Mouse (Mus musculus) MEL (cell line): Measurements from ENCODE around the gene Gimap9. TPM values are rescaled to one million over a fixed set of nuclear protein-coding genes. Genes with fewer than 3 reads are reported as not detected.
"Not testable (repeated sequence)": the region's sequence is repeated elsewhere in the genome, so short reads cannot be mapped to it uniquely, and the experiment has no call there.

Experiments used
- DNase-seq: peaks from one replicate; pipeline ENCODE4 v3.0.0; 2011; ENCODE audit warnings: low read depth, low spot score
- H3K27ac ChIP-seq: 2 replicates; pipeline ENCODE4 v1.5.1; 2012; ENCODE audit warnings: low read depth, mild to moderate bottlenecking, control low read depth, low read length, moderate library complexity; ENCODE audit not compliant: control insufficient read depth
- H3K27me3 ChIP-seq, 2 experiments: fragments of 150-350 bp in 1 of 2; sonication (generic) in 1 of 2; 2 replicates each; pipeline ENCODE4 v1.6.1; 2012; ENCODE audit warnings: low read length in 2 of 2, mild to moderate bottlenecking in 2 of 2, improper control_type of control experiment in 1 of 2, moderate library complexity in 1 of 2; ENCODE audit not compliant: insufficient read depth in 2 of 2, control insufficient read depth in 1 of 2
- H3K36me3 ChIP-seq, 2 experiments: 2 replicates each; pipeline ENCODE4 v1.6.1; 2012 to 2014; ENCODE audit warnings: low read length in 2 of 2, improper control_type of control experiment in 1 of 2, inconsistent platforms in 1 of 2, mild to moderate bottlenecking in 1 of 2; ENCODE audit not compliant: insufficient read depth in 2 of 2, control insufficient read depth in 1 of 2
- H3K4me1 ChIP-seq, 2 experiments: fragments of 150-350 bp in 1 of 2; sonication (generic) in 1 of 2; 2 replicates each; pipeline ENCODE4 v1.6.1; 2012; ENCODE audit warnings: low read length in 2 of 2, improper control_type of control experiment in 1 of 2, mild to moderate bottlenecking in 1 of 2; ENCODE audit not compliant: insufficient read depth in 2 of 2, control insufficient read depth in 1 of 2
- H3K4me3 ChIP-seq, 2 experiments: fragments of 150-350 bp in 1 of 2; sonication (generic) in 1 of 2; 2 replicates each; pipeline ENCODE4 v1.5.1; 2012; ENCODE audit warnings: low read depth in 2 of 2, low read length in 2 of 2, mild to moderate bottlenecking in 2 of 2, moderate library complexity in 2 of 2, control low read depth in 1 of 2, improper control_type of control experiment in 1 of 2; ENCODE audit not compliant: control insufficient read depth in 1 of 2, insufficient read depth in 1 of 2
- H3K79me2 ChIP-seq: 2 replicates; pipeline ENCODE4 v1.6.1; 2012; ENCODE audit warnings: mild to moderate bottlenecking, low read length, moderate library complexity; ENCODE audit not compliant: control insufficient read depth, poor library complexity, insufficient read depth
- H3K9ac ChIP-seq: 2 replicates; pipeline ENCODE4 v1.6.1; 2012; ENCODE audit warnings: low read depth, mild to moderate bottlenecking, control low read depth, low read length, moderate library complexity; ENCODE audit not compliant: control insufficient read depth, poor library complexity, severe bottlenecking
- H3K9me3 ChIP-seq: fragments of 150-350 bp; sonication (generic); replicated peaks from 2 replicates; pipeline ENCODE4 v1.6.1; 2012; ENCODE audit warnings: mild to moderate bottlenecking, low read length, improper control_type of control experiment, moderate library complexity; ENCODE audit not compliant: insufficient read depth
- BHLHE40 ChIP-seq: IDR thresholded peaks from 2 replicates; pipeline ENCODE4 v1.6.1; 2012; ENCODE audit warnings: low read depth, mild to moderate bottlenecking, inconsistent platforms, low read length, improper control_type of control experiment, borderline replicate concordance
- CTCF ChIP-seq, 3 experiments: IDR thresholded peaks in 2 of 3; conservative IDR thresholded peaks in 1 of 3; 2 replicates each; pipeline ENCODE4 v1.5.1; 2011 to 2012; ENCODE audit warnings: low read length in 3 of 3, low read depth in 2 of 3, mild to moderate bottlenecking in 2 of 3, improper control_type of control experiment in 1 of 3, inconsistent platforms in 1 of 3, mixed read lengths in 1 of 3, moderate library complexity in 1 of 3; ENCODE audit not compliant: control insufficient read depth in 1 of 3, insufficient read depth in 1 of 3, poor library complexity in 1 of 3, severe bottlenecking in 1 of 3
- E2F4 ChIP-seq: IDR thresholded peaks from 2 replicates; pipeline ENCODE4 v1.6.1; 2011; ENCODE audit warnings: low read depth, low read length, improper control_type of control experiment, borderline replicate concordance
- EP300 ChIP-seq, 2 experiments: IDR thresholded peaks; 2 replicates each; pipeline ENCODE4 v1.6.1; 2011; ENCODE audit warnings: improper control_type of control experiment in 2 of 2, low read length in 2 of 2, low read depth in 1 of 2, mild to moderate bottlenecking in 1 of 2
- ETS1 ChIP-seq: IDR thresholded peaks from 2 replicates; pipeline ENCODE4 v1.6.1; 2012; ENCODE audit warnings: low read depth, mild to moderate bottlenecking, inconsistent platforms, low read length, improper control_type of control experiment, moderate library complexity
- KAT2A ChIP-seq: conservative IDR thresholded peaks from 2 replicates; pipeline ENCODE4 v1.6.1; 2012; ENCODE audit warnings: low read depth, low read length, improper control_type of control experiment, inconsistent platforms
- MAX ChIP-seq: IDR thresholded peaks from 2 replicates; pipeline ENCODE4 v1.6.1; 2011; ENCODE audit warnings: low read length, improper control_type of control experiment
- MEF2A ChIP-seq: IDR thresholded peaks from 2 replicates; pipeline ENCODE4 v1.6.1; 2014; ENCODE audit warnings: low read depth, mild to moderate bottlenecking, inconsistent platforms, low read length, improper control_type of control experiment; ENCODE audit not compliant: poor library complexity, insufficient replicate concordance, severe bottlenecking; ENCODE audit errors: extremely low read depth
- MXI1 ChIP-seq: IDR thresholded peaks from 2 replicates; pipeline ENCODE4 v1.6.1; 2011; ENCODE audit warnings: mild to moderate bottlenecking, low read depth, low read length, improper control_type of control experiment
- MYC ChIP-seq: IDR thresholded peaks from 2 replicates; pipeline ENCODE4 v1.6.1; 2011; ENCODE audit warnings: low read depth, mild to moderate bottlenecking, low read length, improper control_type of control experiment, moderate library complexity
- NELFE ChIP-seq: IDR thresholded peaks from 2 replicates; pipeline ENCODE4 v1.6.1; 2011; ENCODE audit warnings: low read depth, low read length, improper control_type of control experiment
- NRF1 ChIP-seq: IDR thresholded peaks from 2 replicates; pipeline ENCODE4 v1.6.1; 2014; ENCODE audit warnings: low read depth, mild to moderate bottlenecking, inconsistent platforms, low read length, improper control_type of control experiment, moderate library complexity; ENCODE audit not compliant: poor library complexity, insufficient read depth, severe bottlenecking
- POLR2A ChIP-seq, 2 experiments: IDR thresholded peaks; 2 replicates each; pipeline ENCODE4 v1.6.1; 2011 to 2012; ENCODE audit warnings: low read length in 2 of 2, mild to moderate bottlenecking in 2 of 2, control low read depth in 1 of 2, improper control_type of control experiment in 1 of 2, low read depth in 1 of 2, moderate library complexity in 1 of 2; ENCODE audit not compliant: control insufficient read depth in 1 of 2, insufficient read depth in 1 of 2, poor library complexity in 1 of 2
- POLR2AphosphoS5 ChIP-seq: IDR thresholded peaks from 2 replicates; pipeline ENCODE4 v1.6.1; 2012; ENCODE audit warnings: low read depth, borderline replicate concordance, mild to moderate bottlenecking, inconsistent platforms, low read length, moderate library complexity, mixed read lengths
- RCOR1 ChIP-seq: IDR thresholded peaks from 2 replicates; pipeline ENCODE4 v1.6.1; 2012; ENCODE audit warnings: low read depth, mild to moderate bottlenecking, inconsistent platforms, low read length, improper control_type of control experiment
- TBP ChIP-seq: IDR thresholded peaks from 2 replicates; pipeline ENCODE4 v1.8.0; 2011; ENCODE audit warnings: low read depth, low read length, improper control_type of control experiment
- UBTF ChIP-seq: IDR thresholded peaks from 2 replicates; pipeline ENCODE4 v1.6.1; 2012; ENCODE audit warnings: low read depth, mild to moderate bottlenecking, inconsistent platforms, low read length, improper control_type of control experiment, moderate library complexity, borderline replicate concordance; ENCODE audit not compliant: insufficient read depth
- ZNF384 ChIP-seq: IDR thresholded peaks from 2 replicates; pipeline ENCODE4 v1.6.1; 2012; ENCODE audit warnings: low read depth, mild to moderate bottlenecking, inconsistent platforms, low read length, improper control_type of control experiment
- polyA plus RNA-seq, 2 experiments: library from polyadenylated mRNA; stranded (reverse) in 1 of 2; unstranded in 1 of 2; fragments of >175 nt in 1 of 2; fragments of >200 nt in 1 of 2; gene quantifications; 2 replicates each; pipeline versions ENCODE4 v1.2.1 to v1.2.4; 2012; ENCODE audit warnings: low replicate concordance in 2 of 2, low read depth in 1 of 2; ENCODE audit not compliant: insufficient read length in 2 of 2, insufficient read depth in 1 of 2, missing spikeins in 1 of 2
- total RNA-seq: library from RNA; depleted of rRNA; stranded (reverse); fragments of 300-350 nt; gene quantifications from 2 replicates; pipeline ENCODE4 v1.2.3, GENCODE M21; 2012

Gene Gimap9
- total and polyA plus RNA-seq, 3 experiments = 4.8 to 6.2 TPM; not detected in 1

DNA sequence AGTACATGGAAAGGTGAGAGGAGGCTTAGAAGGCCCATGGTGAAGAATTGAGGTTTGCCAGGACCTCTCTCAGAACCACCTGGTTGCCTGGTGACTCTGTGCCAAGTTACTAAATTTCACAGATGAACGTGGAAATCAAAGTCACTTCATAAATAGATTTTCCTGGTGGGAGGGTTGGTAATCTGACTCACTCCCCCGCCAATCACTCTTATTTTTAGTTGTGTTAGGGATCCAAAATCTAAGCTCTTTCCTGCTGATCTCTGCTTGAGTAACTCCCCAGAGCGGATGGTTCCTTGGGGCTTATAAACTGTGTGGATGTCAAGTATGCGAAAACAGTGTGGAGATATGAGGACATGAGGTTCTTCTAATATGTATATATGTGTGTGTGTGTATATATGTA, 6.3 kb downstream of the Gimap9 start:
- Histone ChIP-seq H3K4me1 (no peaks in the 10 kb centered on the region), H3K9ac (no peak overlapping the region), H3K36me3 (no peaks in the 10 kb centered on the region), H3K4me3 (no peak overlapping the region), H3K79me2 (no peaks in the 10 kb centered on the region), H3K9me3 (no peaks in the 10 kb centered on the region), H3K27ac (no peak overlapping the region), H3K27me3 (no peaks in the 10 kb centered on the region)
- no peak for DNase-seq
- TF ChIP-seq POLR2AphosphoS5 = no peak
- no peak for TF ChIP-seq EP300 (IDR thresholded peaks at IDR 0.05; ENCODE audit: low read depth in 1 of 2, low read length in 2 of 2)
- no peak for TF ChIP-seq MYC
- no peak for TF ChIP-seq MAX
- TF ChIP-seq KAT2A = no peak
- no peak for TF ChIP-seq MXI1
- no peak for TF ChIP-seq E2F4
- no peak for TF ChIP-seq CTCF (IDR thresholded peaks at IDR 0.05 in 2 of 3, conservative IDR thresholded peaks at IDR 0.05 in 1 of 3; ENCODE audit: control insufficient read depth in 1 of 3, insufficient read depth in 1 of 3, low read depth in 2 of 3, low read length in 3 of 3, poor library complexity in 1 of 3, severe bottlenecking in 1 of 3)
- TF ChIP-seq UBTF = no peak
- TF ChIP-seq MEF2A = no peak
- no peak for TF ChIP-seq NELFE
- no peak for TF ChIP-seq NRF1
- TF ChIP-seq ZNF384 = no peak
- no peak for TF ChIP-seq RCOR1
- no peak for TF ChIP-seq ETS1
- no peak for TF ChIP-seq TBP
- TF ChIP-seq POLR2A (IDR thresholded peaks at IDR 0.05; ENCODE audit: control insufficient read depth in 1 of 2, insufficient read depth in 1 of 2, low read depth in 1 of 2, low read length in 2 of 2, poor library complexity in 1 of 2) = no peak
- no peak for TF ChIP-seq BHLHE40

DNA sequence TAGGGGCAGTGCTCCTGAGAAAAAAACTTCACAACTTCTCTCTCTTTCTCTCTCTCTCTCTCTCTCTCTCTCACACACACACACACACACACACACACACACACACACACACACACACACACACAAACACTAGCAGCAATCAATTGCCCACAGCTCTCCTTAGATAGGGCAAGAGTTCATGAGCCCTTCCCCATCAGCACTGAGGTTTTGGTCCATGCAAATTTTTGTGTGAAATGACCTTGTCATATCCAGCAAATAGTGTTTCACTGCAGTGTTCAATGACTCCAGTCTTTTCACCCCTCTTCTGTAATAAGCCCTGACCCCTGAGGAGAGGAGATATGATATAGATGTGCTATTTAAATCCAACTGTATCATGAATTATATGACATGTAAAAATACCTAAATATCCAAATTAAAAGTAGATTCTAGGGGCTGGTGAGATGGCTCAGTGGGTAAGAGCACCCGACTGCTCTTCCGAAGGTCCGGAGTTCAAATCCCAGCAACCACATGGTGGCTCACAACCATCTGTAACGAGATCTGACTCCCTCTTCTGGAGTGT, 7.4 kb downstream of the Gimap9 start:
- H3K9ac ChIP-seq, H3K4me1 ChIP-seq, H3K36me3 ChIP-seq, DNase-seq, H3K9me3 ChIP-seq, H3K79me2 ChIP-seq, H3K27me3 ChIP-seq, H3K4me3 ChIP-seq, H3K27ac ChIP-seq: not testable (repeated sequence)
